24 mouse cellular contexts compared by ENCODE assay signal in the genomic region with DNA sequence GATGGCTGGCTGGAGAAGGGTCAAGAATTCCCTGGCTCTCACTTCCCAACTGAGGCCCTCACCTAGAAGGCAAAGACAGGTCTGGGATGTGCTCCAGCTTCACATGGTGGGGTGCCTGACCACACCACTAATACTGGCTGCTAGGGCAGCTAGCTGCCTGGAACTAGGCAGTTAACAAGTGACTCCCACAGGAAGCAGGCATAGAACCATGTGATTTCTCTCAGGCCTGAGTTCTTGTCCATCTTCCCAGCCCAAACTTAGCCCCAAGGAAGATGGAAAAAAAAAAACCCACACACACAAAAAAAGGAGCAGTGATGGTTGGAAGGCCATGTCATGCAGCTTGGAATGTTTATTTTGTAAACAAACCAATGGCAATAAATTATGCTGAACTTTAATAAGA.
DNase-seq lines count a peak whose midpoint lies in the region; ATAC-seq lines count a peak whose summit lies in the region.
"Had no signal": no experiment of that assay in that cellular context is flagged by ENCODE, and none has a peak within 500 bp of the region (broad histone marks: within the 10 kb centered on the region; RNA-seq: fewer than 3 reads in every experiment).

No protein-coding gene starts in this region.

- H3K27me3 ChIP-seq in embryonic facial prominence, embryonic 13.5 days, result no peaks in the 10 kb centered on the region
- no peaks in the 10 kb centered on the region for H3K27me3 ChIP-seq in embryonic facial prominence, embryonic 10.5 days (replicated peaks; ENCODE audit: low read depth, poor library complexity, severe bottlenecking)
- H3K27me3 ChIP-seq: embryonic facial prominence, embryonic 12.5 days; embryonic facial prominence, embryonic 15.5 days; forebrain, embryonic 13.5 days; forebrain, embryonic 15.5 days; Patski had no signal

- no peak overlapping the region for H3K4me3 ChIP-seq in embryonic facial prominence, embryonic 13.5 days
- no peak overlapping the region for H3K4me3 ChIP-seq in embryonic facial prominence, embryonic 10.5 days
- H3K4me3 ChIP-seq: embryonic facial prominence, embryonic 12.5 days; embryonic facial prominence, embryonic 15.5 days; erythroblast, embryonic 14.5 days; forebrain, embryonic 13.5 days; forebrain, embryonic 15.5 days had no signal

- no peak overlapping the region for H3K9ac ChIP-seq in embryonic facial prominence, embryonic 13.5 days
- H3K9ac ChIP-seq: embryonic facial prominence, embryonic 12.5 days; embryonic facial prominence, embryonic 15.5 days; forebrain, embryonic 13.5 days; forebrain, embryonic 15.5 days; forebrain, postnatal 0 days had no signal

- no peak overlapping the region for H3K4me2 ChIP-seq in embryonic facial prominence, embryonic 13.5 days
- H3K4me2 ChIP-seq: embryonic facial prominence, embryonic 12.5 days; embryonic facial prominence, embryonic 15.5 days; forebrain, embryonic 13.5 days; forebrain, embryonic 15.5 days had no signal

- peaks cover 8% of the 10 kb centered on the region for H3K36me3 ChIP-seq in embryonic facial prominence, embryonic 13.5 days
- H3K36me3 ChIP-seq in embryonic facial prominence, embryonic 10.5 days (replicated peaks), result peaks cover 13% of the 10 kb centered on the region; the same call in 1 of the 2 replicates
- H3K36me3 ChIP-seq: embryonic facial prominence, embryonic 15.5 days; forebrain, embryonic 15.5 days had no signal

- ATAC-seq in embryonic facial prominence, embryonic 13.5 days (ENCODE audit: insufficient number of reproducible peaks, insufficient read depth, low FRiP score, low TSS enrichment, low read depth), result no peak
- ATAC-seq: activated CD4-positive, CD25-positive, alpha-beta regulatory T cell, adult 4 months; forebrain, embryonic 13.5 days; forebrain, embryonic 15.5 days; forebrain, postnatal 0 days; Patski had no signal

- no peak for DNase-seq in embryonic facial prominence, embryonic 10.5 days (ENCODE audit: low spot score)
- peak; percentile 63 for DNase-seq in 3T3-L1 (ENCODE audit: low read depth, low spot score)
- peak; percentile 32 for DNase-seq in adipocyte (ENCODE audit: low spot score)
- DNase-seq in left cerebral cortex, adult 9 months (ENCODE audit: low spot score in 2 of 2), result no peak
- DNase-seq in heart, postnatal 25 days (ENCODE audit: low spot score), result no peak
- DNase-seq: adrenal gland, adult 2 months; adrenal gland, postnatal 10 days; adrenal gland, postnatal 25 days; cerebellum, adult 11 months; cerebellum, adult 18-20 months; cerebellum, adult 8-10 months; cerebellum, adult 9-11 months; cerebellum, postnatal 14 days; cerebellum, postnatal 36 days; embryo, embryonic 11 days; forebrain, postnatal 0 days had no signal

- H3K4me1 ChIP-seq in embryonic facial prominence, embryonic 13.5 days, result peaks cover 9% of the 10 kb centered on the region; the same call in 1 of the 2 replicates
- peaks cover 14% of the 10 kb centered on the region for H3K4me1 ChIP-seq in embryonic facial prominence, embryonic 10.5 days
- H3K4me1 ChIP-seq: embryonic facial prominence, embryonic 12.5 days; embryonic facial prominence, embryonic 15.5 days; forebrain, embryonic 13.5 days; forebrain, embryonic 15.5 days had no signal

- 0 out of 2 replicates have a peak, but pooled peaks cover 4% of the 10 kb centered on the region for H3K9me3 ChIP-seq in embryonic facial prominence, embryonic 13.5 days
- peaks cover 6% of the 10 kb centered on the region; the same call in 1 of the 2 replicates for H3K9me3 ChIP-seq in embryonic facial prominence, embryonic 10.5 days
- H3K9me3 ChIP-seq: embryonic facial prominence, embryonic 12.5 days; forebrain, embryonic 13.5 days; forebrain, embryonic 15.5 days had no signal

- H3K27ac ChIP-seq in embryonic facial prominence, embryonic 13.5 days, result 0 out of 2 replicates have a peak overlapping the region, but pooled peaks have one; percentile 22
- no peak overlapping the region; the same call in 1 of the 2 replicates for H3K27ac ChIP-seq in embryonic facial prominence, embryonic 10.5 days (replicated peaks)
- H3K27ac ChIP-seq: embryonic facial prominence, embryonic 12.5 days; embryonic facial prominence, embryonic 15.5 days; forebrain, embryonic 13.5 days; forebrain, embryonic 15.5 days had no signal

- intact Hi-C loops in heart, postnatal 25 days (cut with DNase I), result no loop called here

Comparison
In these comparisons a context has a peak if more than half of its experiments do, and no peak if none do; other contexts are left out.
1. DNase-seq: peak in 3T3-L1 (single experiment) and adipocyte (single experiment); none in embryonic facial prominence, embryonic 10.5 days (single experiment), left cerebral cortex, adult 9 months (0 of 2) and heart, postnatal 25 days (single experiment).